Mouse (Mus musculus): ENCODE measurements around the gene Abcc1.

GRCm38 (mm10) chr16:14473686-14474085, 112.3 kb downstream of the Abcc1 start:
- TF ChIP-seq CTCF (IDR thresholded peaks at IDR 0.05; ENCODE audit: extremely low read depth, insufficient read length, insufficient replicate concordance, low read depth, low read length): no peak
- TF ChIP-seq POLR2A (IDR thresholded peaks at IDR 0.05; ENCODE audit: low read depth, low read length): no peak

Data from small intestine, adult 2 months (tissue).